Mouse (Mus musculus): ENCODE results near the gene Ntm. TPM values are rescaled to one million over a fixed set of nuclear protein-coding genes. Genes with fewer than 3 reads are reported as not detected.

The Ntm gene
- polyA plus RNA-seq (2014; fragmentation: Nextera tagmentation; extraction: Ambion mirVana), result 22.0 and 22.6 TPM in 2 replicates

DNA sequence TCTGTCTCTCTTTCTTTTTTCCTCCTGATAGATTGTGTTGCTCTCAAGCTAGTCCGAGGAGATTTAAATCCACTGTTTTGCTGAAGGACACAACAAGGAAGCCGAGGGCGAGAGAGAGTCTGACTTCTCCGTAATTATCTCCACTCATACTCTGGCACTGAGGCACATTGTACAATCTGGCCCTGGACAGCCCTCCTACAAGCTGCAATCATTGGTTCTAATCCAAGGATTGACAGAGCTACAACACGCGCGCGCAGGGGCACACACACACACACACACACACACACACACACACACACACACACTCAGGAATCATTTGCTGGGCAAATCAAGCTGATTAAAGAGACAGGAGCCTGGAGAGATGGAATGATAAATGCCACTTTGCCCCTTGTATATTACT lies at the start of gene Ntm:
Gene Ntm (minus strand): TSS at position 164 of the 400 bp plus-strand sequence.
- no peak within 1 kb of the TSS for H3K27ac ChIP-seq (ENCODE audit: low read depth, low read length)
- DNase-seq (ENCODE audit: low spot score), result peak; percentile 20

DNA sequence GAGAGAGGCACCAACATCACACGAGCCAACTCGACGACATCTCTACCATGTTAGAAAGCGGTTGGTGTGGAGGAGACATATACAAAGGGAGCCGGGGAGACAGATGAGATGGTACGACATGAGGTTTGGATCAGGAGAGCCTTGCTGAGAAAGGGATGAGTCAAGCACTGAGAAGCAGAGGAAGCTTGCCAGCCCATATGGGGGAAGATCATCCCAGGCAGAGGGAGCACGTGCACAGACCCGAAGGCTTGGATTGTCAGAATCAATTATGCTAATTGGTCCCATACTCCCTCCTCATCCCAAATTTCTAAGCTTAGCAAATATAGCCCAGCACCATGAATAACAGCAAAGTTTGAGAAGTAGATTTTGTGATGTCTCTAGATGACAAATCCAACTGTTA lies 42.8 kb upstream of the Ntm start:
- ATAC-seq (ENCODE audit: insufficient read depth, low FRiP score, low TSS enrichment), result no peak
- H3K9me3 ChIP-seq (ENCODE audit: control insufficient read depth, low read length), result no peaks in the 10 kb centered on the region
- H3K4me3 ChIP-seq (ENCODE audit: low read depth, low read length), result no peak overlapping the region
- H3K4me1 ChIP-seq (ENCODE audit: control insufficient read depth, insufficient read depth, low read length), result no peaks in the 10 kb centered on the region
- DNase-seq (ENCODE audit: low spot score), result no peak
- 88% methylated on average over 8 of the region's 8 CpGs for WGBS
- H3K27ac ChIP-seq (ENCODE audit: low read depth, low read length), result no peak overlapping the region
- H3K4me2 ChIP-seq (ENCODE audit: low read depth), result no peak overlapping the region
- H3K36me3 ChIP-seq (ENCODE audit: control insufficient read depth, insufficient read depth, low read length), result no peaks in the 10 kb centered on the region
- H3K9ac ChIP-seq (ENCODE audit: low read length), result no peak overlapping the region
- no peaks in the 10 kb centered on the region for H3K27me3 ChIP-seq (ENCODE audit: control insufficient read depth, insufficient read depth, low read length)

More for the DNA sequence above, at the start of gene Ntm:
- Histone ChIP-seq H3K4me3 (ENCODE audit: low read depth, low read length) (peak within 1 kb of the TSS; percentile 41), H3K4me2 (ENCODE audit: low read depth) (peak within 1 kb of the TSS; percentile 87), H3K27me3 (ENCODE audit: control insufficient read depth, insufficient read depth, low read length) (peaks cover 8% of the 10 kb centered on the region; the same call in 1 of the 2 replicates), H3K4me1 (ENCODE audit: control insufficient read depth, insufficient read depth, low read length) (0 out of 2 replicates have a peak, but pooled peaks cover 4% of the 10 kb centered on the region), H3K9me3 (ENCODE audit: control insufficient read depth, low read length) (no peaks in the 10 kb centered on the region), H3K9ac (ENCODE audit: low read length) (peak within 1 kb of the TSS; percentile 54), H3K36me3 (ENCODE audit: control insufficient read depth, insufficient read depth, low read length) (no peaks in the 10 kb centered on the region)
- ATAC-seq (ENCODE audit: insufficient read depth, low FRiP score, low TSS enrichment), result no peak
- WGBS, result 24% methylated on average over 8 of the region's 8 CpGs

DNA sequence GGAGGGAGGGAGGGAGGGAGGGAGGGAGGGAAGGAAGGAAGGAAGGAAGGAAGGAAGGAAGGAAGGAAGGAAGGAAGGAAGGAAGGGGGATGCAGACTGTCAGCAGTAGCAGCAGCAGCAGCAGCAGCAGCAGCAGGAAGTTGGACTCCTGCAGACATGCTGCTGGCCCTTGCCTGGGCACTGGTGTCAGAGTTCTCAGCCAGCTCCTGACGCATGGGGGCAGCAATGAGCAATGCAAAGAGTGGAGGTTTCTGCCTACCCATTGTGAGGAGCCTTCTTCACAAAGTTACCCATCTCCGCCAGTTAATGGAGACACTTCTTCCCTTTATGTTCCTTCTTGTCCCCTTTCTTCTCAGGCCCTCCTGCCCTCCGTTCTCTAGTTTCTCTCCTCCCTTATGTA lies 40.7 kb upstream of the Ntm start:
- WGBS, result 19% methylated on average over 3 of the region's 3 CpGs
- peak; percentile 79 for DNase-seq (ENCODE audit: low spot score)

DNA sequence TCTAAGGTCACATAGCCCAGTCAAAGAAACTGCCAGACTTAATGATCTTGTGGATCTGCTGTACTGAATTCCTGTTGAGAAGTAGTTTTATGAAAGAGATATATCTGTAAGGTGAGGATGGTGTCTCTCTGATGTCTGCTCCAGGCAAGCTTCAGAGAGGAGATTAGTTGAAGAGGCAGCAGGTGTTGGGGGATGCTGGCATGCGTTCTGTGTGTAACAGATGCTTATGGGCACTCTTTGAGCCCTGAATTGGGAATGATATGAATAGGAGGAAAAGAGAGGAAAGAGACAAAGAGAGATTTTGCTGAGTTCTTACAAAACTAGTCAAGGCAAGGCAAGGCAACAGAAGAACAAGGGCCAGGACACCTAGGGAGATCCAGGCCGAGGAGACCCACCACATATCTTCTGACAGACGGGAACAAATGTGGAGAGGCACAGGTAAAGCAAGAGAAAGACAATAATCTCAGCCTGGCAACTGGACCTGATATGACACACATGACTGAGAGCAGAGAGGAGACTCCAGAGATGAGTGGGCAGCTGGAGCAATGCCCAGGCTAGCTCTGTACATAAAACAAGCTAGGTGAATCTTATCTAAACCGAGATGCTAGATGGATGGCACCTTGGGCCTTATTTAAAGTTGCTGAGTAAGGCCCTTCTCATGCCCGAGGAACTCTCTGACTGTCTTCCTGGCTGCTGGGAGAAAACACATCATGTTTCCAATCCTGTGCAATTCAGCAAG lies 18.4 kb upstream of the Ntm start:
- Histone ChIP-seq H3K27me3 (ENCODE audit: control insufficient read depth, insufficient read depth, low read length) (no peaks in the 10 kb centered on the region), H3K4me3 (ENCODE audit: low read depth, low read length) (no peak overlapping the region), H3K36me3 (ENCODE audit: control insufficient read depth, insufficient read depth, low read length) (no peaks in the 10 kb centered on the region), H3K9me3 (ENCODE audit: control insufficient read depth, low read length) (no peaks in the 10 kb centered on the region), H3K4me2 (ENCODE audit: low read depth) (no peak overlapping the region), H3K27ac (ENCODE audit: low read depth, low read length) (no peak overlapping the region), H3K9ac (ENCODE audit: low read length) (no peak overlapping the region), H3K4me1 (ENCODE audit: control insufficient read depth, insufficient read depth, low read length) (no peaks in the 10 kb centered on the region)
- no peak for ATAC-seq (ENCODE audit: insufficient read depth, low FRiP score, low TSS enrichment)
- no peak for DNase-seq (ENCODE audit: low spot score)
- WGBS, result 86% methylated on average over 5 of the region's 5 CpGs

More for the DNA sequence above, 40.7 kb upstream of the Ntm start:
- Histone ChIP-seq H3K27me3 (ENCODE audit: control insufficient read depth, insufficient read depth, low read length) (no peaks in the 10 kb centered on the region), H3K4me3 (ENCODE audit: low read depth, low read length) (no peak overlapping the region), H3K9me3 (ENCODE audit: control insufficient read depth, low read length) (no peaks in the 10 kb centered on the region), H3K4me1 (ENCODE audit: control insufficient read depth, insufficient read depth, low read length) (no peaks in the 10 kb centered on the region), H3K27ac (ENCODE audit: low read depth, low read length) (no peak overlapping the region), H3K4me2 (ENCODE audit: low read depth) (no peak overlapping the region), H3K36me3 (ENCODE audit: control insufficient read depth, insufficient read depth, low read length) (no peaks in the 10 kb centered on the region), H3K9ac (ENCODE audit: low read length) (no peak overlapping the region)
- no peak for ATAC-seq (ENCODE audit: insufficient read depth, low FRiP score, low TSS enrichment)

DNA sequence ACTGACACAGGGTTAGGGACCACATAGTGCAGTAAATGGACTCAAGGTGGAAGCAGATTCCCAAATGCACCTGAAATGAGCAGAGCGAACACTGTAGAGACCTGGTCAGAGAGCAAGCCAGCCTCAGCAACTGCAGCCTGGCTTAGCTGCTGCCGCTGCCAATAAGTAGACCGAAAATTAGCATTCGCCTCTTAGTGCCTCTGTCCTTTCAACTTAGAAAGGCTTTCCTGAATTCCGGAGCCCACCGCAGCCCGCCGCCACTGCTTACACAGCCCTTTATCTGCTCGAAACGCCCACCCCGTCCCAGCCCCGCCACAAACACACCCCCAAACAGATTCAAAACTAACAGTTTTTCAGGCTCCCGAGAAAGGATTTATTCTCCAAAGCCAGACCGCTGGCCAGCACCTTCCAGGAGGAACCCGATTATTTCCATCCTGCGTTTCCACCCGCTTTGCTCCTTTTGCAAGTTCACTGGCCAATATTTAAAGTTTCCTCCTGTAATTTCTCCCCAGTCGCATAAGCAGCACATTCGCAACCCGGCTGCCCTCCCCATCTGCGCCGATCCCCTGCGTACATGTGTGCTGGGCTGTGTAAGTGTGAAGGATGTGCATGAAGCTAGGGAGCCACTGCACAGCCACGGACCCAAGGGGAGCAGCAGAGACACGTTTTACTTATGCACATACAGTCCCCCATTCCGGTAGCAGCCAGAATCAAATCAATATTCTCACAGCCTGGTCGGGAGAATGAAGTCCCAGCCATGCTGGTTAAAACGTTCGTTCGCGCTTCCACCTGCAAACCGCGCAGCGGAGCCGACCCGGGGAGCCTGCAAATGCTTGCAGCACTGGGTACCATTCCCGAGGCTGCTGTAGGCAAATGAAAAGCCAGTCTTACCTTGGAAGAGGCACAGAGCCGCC lies 730 bp downstream of the Ntm start:
- no peaks in the 10 kb centered on the region for H3K36me3 ChIP-seq (ENCODE audit: control insufficient read depth, insufficient read depth, low read length)
- H3K4me1 ChIP-seq (ENCODE audit: control insufficient read depth, insufficient read depth, low read length), result 0 out of 2 replicates have a peak, but pooled peaks cover 4% of the 10 kb centered on the region
- peak overlapping the region; percentile 87 for H3K4me2 ChIP-seq (ENCODE audit: low read depth)
- WGBS, result 1% methylated on average over 38 of the region's 38 CpGs
- DNase-seq (ENCODE audit: low spot score) (peak; percentile 58), ATAC-seq (ENCODE audit: insufficient read depth, low FRiP score, low TSS enrichment) (no peak; the same call in 1 of the 2 replicates)
- H3K27ac ChIP-seq (ENCODE audit: low read depth, low read length), result no peak overlapping the region
- no peaks in the 10 kb centered on the region for H3K9me3 ChIP-seq (ENCODE audit: control insufficient read depth, low read length)
- H3K27me3 ChIP-seq (ENCODE audit: control insufficient read depth, insufficient read depth, low read length), result peaks cover 8% of the 10 kb centered on the region; the same call in 1 of the 2 replicates
- H3K4me3 ChIP-seq (ENCODE audit: low read depth, low read length), result peak overlapping the region; percentile 41
- peak overlapping the region; percentile 54 for H3K9ac ChIP-seq (ENCODE audit: low read length)

DNA sequence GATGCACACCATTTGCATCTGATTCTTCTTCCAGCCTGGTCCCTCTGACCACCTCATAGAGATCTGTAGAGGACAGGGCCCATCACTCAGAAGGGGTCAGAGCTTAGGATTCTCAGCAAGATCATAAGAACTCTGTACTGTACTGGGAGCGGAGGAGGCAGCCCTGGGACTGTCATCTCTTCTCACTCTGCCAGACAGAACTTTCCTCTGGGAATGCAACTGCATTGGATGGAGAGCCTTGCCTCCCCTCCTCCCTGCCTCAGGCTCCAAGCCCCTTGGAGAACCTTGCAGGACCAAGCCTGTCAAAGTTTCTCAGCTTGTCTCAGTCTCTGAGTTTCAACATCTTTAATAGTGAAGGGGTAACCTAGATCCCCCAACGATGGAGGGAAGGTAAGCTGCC lies 1.4 kb downstream of the Ntm start:
- Histone ChIP-seq H3K4me2 (ENCODE audit: low read depth) (peak overlapping the region; percentile 87), H3K9me3 (ENCODE audit: control insufficient read depth, low read length) (no peaks in the 10 kb centered on the region), H3K4me3 (ENCODE audit: low read depth, low read length) (peak overlapping the region; percentile 41), H3K36me3 (ENCODE audit: control insufficient read depth, insufficient read depth, low read length) (no peaks in the 10 kb centered on the region), H3K27me3 (ENCODE audit: control insufficient read depth, insufficient read depth, low read length) (peaks cover 8% of the 10 kb centered on the region; the same call in 1 of the 2 replicates), H3K9ac (ENCODE audit: low read length) (no peak overlapping the region), H3K4me1 (ENCODE audit: control insufficient read depth, insufficient read depth, low read length) (0 out of 2 replicates have a peak, but pooled peaks cover 4% of the 10 kb centered on the region), H3K27ac (ENCODE audit: low read depth, low read length) (no peak overlapping the region)
- 52% methylated on average over 2 of the region's 2 CpGs for WGBS
- DNase-seq (ENCODE audit: low spot score) (no peak), ATAC-seq (ENCODE audit: insufficient read depth, low FRiP score, low TSS enrichment) (no peak)

DNA sequence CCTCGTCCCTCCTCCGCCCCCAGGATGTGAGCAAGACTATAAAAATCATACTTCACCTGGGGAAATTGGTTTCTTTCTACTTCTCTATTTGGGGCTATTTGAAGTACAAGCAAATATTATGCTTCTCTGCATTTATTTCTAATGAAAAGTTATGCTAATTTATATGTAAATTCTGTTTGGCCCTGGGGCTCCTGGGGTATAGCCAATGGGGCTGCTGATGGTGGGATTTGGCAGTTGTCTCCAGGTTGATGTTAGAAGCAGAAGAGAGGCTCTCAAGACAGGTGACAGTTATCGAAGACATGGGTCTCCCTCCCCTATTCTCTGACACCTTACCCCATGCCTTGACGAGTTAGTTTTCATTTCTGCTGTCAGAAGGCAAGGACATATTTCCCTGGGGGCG lies 2.2 kb downstream of the Ntm start:
- Histone ChIP-seq H3K27me3 (ENCODE audit: control insufficient read depth, insufficient read depth, low read length) (peaks cover 8% of the 10 kb centered on the region; the same call in 1 of the 2 replicates), H3K4me3 (ENCODE audit: low read depth, low read length) (no peak overlapping the region), H3K4me2 (ENCODE audit: low read depth) (no peak overlapping the region), H3K9me3 (ENCODE audit: control insufficient read depth, low read length) (no peaks in the 10 kb centered on the region), H3K9ac (ENCODE audit: low read length) (no peak overlapping the region), H3K36me3 (ENCODE audit: control insufficient read depth, insufficient read depth, low read length) (no peaks in the 10 kb centered on the region), H3K4me1 (ENCODE audit: control insufficient read depth, insufficient read depth, low read length) (0 out of 2 replicates have a peak, but pooled peaks cover 4% of the 10 kb centered on the region), H3K27ac (ENCODE audit: low read depth, low read length) (no peak overlapping the region)
- ATAC-seq (ENCODE audit: insufficient read depth, low FRiP score, low TSS enrichment) (no peak), DNase-seq (ENCODE audit: low spot score) (no peak)
- WGBS, result 77% methylated on average over 5 of the region's 5 CpGs

DNA sequence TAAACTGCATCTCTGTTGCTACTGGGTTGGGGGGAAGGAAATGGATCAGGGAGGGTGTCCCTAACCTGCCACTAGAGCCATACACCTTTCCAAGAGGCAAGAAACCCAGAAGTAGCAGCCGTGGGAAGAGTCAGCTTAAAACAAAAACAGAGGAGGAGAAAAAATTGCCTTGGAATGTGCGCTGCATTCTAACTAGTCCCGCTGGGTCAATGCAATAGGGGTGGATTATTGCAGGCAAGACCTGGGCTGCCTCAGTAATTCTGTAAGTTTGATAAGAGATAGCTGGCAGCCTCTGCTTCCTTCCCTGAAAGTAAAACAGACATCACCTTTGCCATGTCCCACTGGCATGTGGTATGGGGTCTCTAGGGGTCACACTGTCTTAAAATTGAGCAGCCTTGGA lies 2.7 kb downstream of the Ntm start:
- ATAC-seq (ENCODE audit: insufficient read depth, low FRiP score, low TSS enrichment) (no peak), DNase-seq (ENCODE audit: low spot score) (no peak)
- H3K27ac ChIP-seq (ENCODE audit: low read depth, low read length), result no peak overlapping the region
- H3K9me3 ChIP-seq (ENCODE audit: control insufficient read depth, low read length), result no peaks in the 10 kb centered on the region
- 0 out of 2 replicates have a peak, but pooled peaks cover 4% of the 10 kb centered on the region for H3K4me1 ChIP-seq (ENCODE audit: control insufficient read depth, insufficient read depth, low read length)
- H3K36me3 ChIP-seq (ENCODE audit: control insufficient read depth, insufficient read depth, low read length), result no peaks in the 10 kb centered on the region
- H3K9ac ChIP-seq (ENCODE audit: low read length), result no peak overlapping the region
- no peak overlapping the region for H3K4me2 ChIP-seq (ENCODE audit: low read depth)
- 59% methylated on average over 3 of the region's 3 CpGs for WGBS
- no peak overlapping the region for H3K4me3 ChIP-seq (ENCODE audit: low read depth, low read length)
- peaks cover 8% of the 10 kb centered on the region; the same call in 1 of the 2 replicates for H3K27me3 ChIP-seq (ENCODE audit: control insufficient read depth, insufficient read depth, low read length)
